Mouse (Mus musculus): ENCODE measurements around the gene Bhlhb9.
"Not testable (repeated sequence)": the region's sequence is repeated elsewhere in the genome, so short reads cannot be mapped to it uniquely, and the experiment has no call there.

Gene Bhlhb9

GRCm38 (mm10) chrX:135797212-135797644, at the start of gene Bhlhb9:
Gene Bhlhb9, plus strand, starts transcription at chrX:135797594.
- peak; percentile 29 for DNase-seq (ENCODE audit: low read depth)

- peak; percentile 55 for DNase-seq (ENCODE audit: low read depth)
Observed at GRCm38 (mm10) chrX:135752832-135753231, 44.6 kb upstream of the Bhlhb9 start.

- no peak for DNase-seq (ENCODE audit: low read depth)
Observed at GRCm38 (mm10) chrX:135761707-135762106, 35.7 kb upstream of the Bhlhb9 start.

GRCm38 (mm10) chrX:135768043-135768548, 29.3 kb upstream of the Bhlhb9 start:
- no peak for DNase-seq (ENCODE audit: low read depth)

GRCm38 (mm10) chrX:135768565-135768964, 28.8 kb upstream of the Bhlhb9 start:
- DNase-seq (ENCODE audit: low read depth): no peak

GRCm38 (mm10) chrX:135791536-135791935, 5.9 kb upstream of the Bhlhb9 start:
- DNase-seq (ENCODE audit: low read depth): no peak

- DNase-seq (ENCODE audit: low read depth): no peak
Observed at GRCm38 (mm10) chrX:135792326-135792725, 5.1 kb upstream of the Bhlhb9 start.

- not testable (repeated sequence) for DNase-seq (ENCODE audit: low read depth)
Observed at GRCm38 (mm10) chrX:135795591-135796304, 1.6 kb upstream of the Bhlhb9 start.

GRCm38 (mm10) chrX:135796305-135797211, 836 bp upstream of the Bhlhb9 start:
- DNase-seq (ENCODE audit: low read depth): not testable (repeated sequence)

GRCm38 (mm10) chrX:135804149-135804548, 6.8 kb downstream of the Bhlhb9 start:
- DNase-seq (ENCODE audit: low read depth): no peak

- peak; percentile 22 for DNase-seq (ENCODE audit: low read depth)
Observed at GRCm38 (mm10) chrX:135805780-135806179, 8.4 kb downstream of the Bhlhb9 start.

- DNase-seq (ENCODE audit: low read depth): not testable (repeated sequence)
Observed at GRCm38 (mm10) chrX:135835896-135836295, 38.5 kb downstream of the Bhlhb9 start.

GRCm38 (mm10) chrX:135837896-135838295, 40.5 kb downstream of the Bhlhb9 start:
- no peak for DNase-seq (ENCODE audit: low read depth)

GRCm38 (mm10) chrX:135838521-135839360, 41.3 kb downstream of the Bhlhb9 start, which contains the start of gene Gprasp2:
Gene Gprasp2, plus strand, starts transcription at chrX:135839034.
- DNase-seq (ENCODE audit: low read depth): not testable (repeated sequence)

- DNase-seq (ENCODE audit: low read depth): not testable (repeated sequence)
Observed at GRCm38 (mm10) chrX:135839397-135840391, 42.3 kb downstream of the Bhlhb9 start.

GRCm38 (mm10) chrX:135866806-135867205, 69.4 kb downstream of the Bhlhb9 start:
- DNase-seq (ENCODE audit: low read depth): not testable (repeated sequence)

GRCm38 (mm10) chrX:135876679-135877078, 79.3 kb downstream of the Bhlhb9 start:
- no peak for DNase-seq (ENCODE audit: low read depth)

GRCm38 (mm10) chrX:135879626-135880025, 82.2 kb downstream of the Bhlhb9 start:
- DNase-seq (ENCODE audit: low read depth): no peak

GRCm38 (mm10) chrX:135885411-135886233, 88.2 kb downstream of the Bhlhb9 start:
- no peak for DNase-seq (ENCODE audit: low read depth)

GRCm38 (mm10) chrX:135886234-135886585, 88.8 kb downstream of the Bhlhb9 start:
- no peak for DNase-seq (ENCODE audit: low read depth)
